Mouse (Mus musculus) neural tube, embryonic 13.5 days (tissue): ENCODE measurements around the gene Actn1. TPM values are rescaled to one million over a fixed set of nuclear protein-coding genes. Genes with fewer than 3 reads are reported as not detected.

ENCODE experiments used
- ATAC-seq: fragments of 200-750 bp; cut with Nextera tagmentation; 2 replicates; pipeline ENCODE4 v1.8.0; 2017; ENCODE audit warnings: low read depth, mild to moderate bottlenecking, moderate TSS enrichment, moderate library complexity
- H3K27ac ChIP-seq: fragments of 300-500 bp; sonication (generic); replicated peaks from 2 replicates; pipeline ENCODE4 v1.5.1; 2015; ENCODE audit warnings: moderate library complexity, mild to moderate bottlenecking, inconsistent platforms
- H3K27me3 ChIP-seq: fragments of 300-500 bp; sonication (generic); 2 replicates; pipeline ENCODE4 v1.6.1; 2015; ENCODE audit warnings: mild to moderate bottlenecking, inconsistent platforms
- H3K36me3 ChIP-seq: fragments of 300-500 bp; sonication (generic); 2 replicates; pipeline ENCODE4 v1.6.1; 2015; ENCODE audit warnings: mild to moderate bottlenecking, inconsistent platforms
- H3K4me1 ChIP-seq: fragments of 300-500 bp; sonication (generic); replicated peaks from 2 replicates; pipeline ENCODE4 v1.6.1; 2015; ENCODE audit warnings: inconsistent platforms
- H3K4me2 ChIP-seq: fragments of 300-500 bp; sonication (generic); 2 replicates; pipeline ENCODE4 v1.6.1; 2015; ENCODE audit warnings: inconsistent platforms, mild to moderate bottlenecking, moderate library complexity
- H3K4me3 ChIP-seq: fragments of 300-500 bp; sonication (generic); 2 replicates; pipeline ENCODE4 v1.5.1; 2015; ENCODE audit warnings: mild to moderate bottlenecking, inconsistent platforms
- H3K9ac ChIP-seq: fragments of 300-500 bp; sonication (generic); 2 replicates; pipeline ENCODE4 v1.6.1; 2015; ENCODE audit warnings: moderate library complexity, mild to moderate bottlenecking, inconsistent platforms
- H3K9me3 ChIP-seq: fragments of 300-500 bp; sonication (generic); 2 replicates; pipeline ENCODE4 v1.6.1; 2016; ENCODE audit warnings: inconsistent platforms
- WGBS: fragments of 180-500 bp; shearing (Covaris S2); methylation state at CpG from one replicate; pipeline ENCODE4 v1.1.7; 2015; 5-methylcytosine and 5-hydroxymethylcytosine counted together
- polyA plus RNA-seq: library from polyadenylated mRNA; unstranded; fragments of >200 nt; fragmentation: Nextera tagmentation; extraction: Ambion mirVana; gene quantifications from 2 replicates; pipeline ENCODE4 v1.2.1, GENCODE M21; 2015

Gene Actn1
- polyA plus RNA-seq, 1 experiment from 2014 or later: 8.8 TPM

- no peak overlapping the region for H3K9ac ChIP-seq
- WGBS: 64% methylated on average over 2 of the region's 2 CpGs
- no peaks in the 10 kb centered on the region for H3K36me3 ChIP-seq
- no peak for ATAC-seq
- no peak overlapping the region for H3K4me3 ChIP-seq
- H3K4me2 ChIP-seq: no peak overlapping the region
- H3K4me1 ChIP-seq: peaks cover 10% of the 10 kb centered on the region
- H3K27ac ChIP-seq: no peak overlapping the region
- no peaks in the 10 kb centered on the region for H3K27me3 ChIP-seq
- H3K9me3 ChIP-seq: no peaks in the 10 kb centered on the region
These were observed 8.2 kb downstream of the Actn1 start for GRCm38 (mm10) chr12:80251978-80252377.

DNA sequence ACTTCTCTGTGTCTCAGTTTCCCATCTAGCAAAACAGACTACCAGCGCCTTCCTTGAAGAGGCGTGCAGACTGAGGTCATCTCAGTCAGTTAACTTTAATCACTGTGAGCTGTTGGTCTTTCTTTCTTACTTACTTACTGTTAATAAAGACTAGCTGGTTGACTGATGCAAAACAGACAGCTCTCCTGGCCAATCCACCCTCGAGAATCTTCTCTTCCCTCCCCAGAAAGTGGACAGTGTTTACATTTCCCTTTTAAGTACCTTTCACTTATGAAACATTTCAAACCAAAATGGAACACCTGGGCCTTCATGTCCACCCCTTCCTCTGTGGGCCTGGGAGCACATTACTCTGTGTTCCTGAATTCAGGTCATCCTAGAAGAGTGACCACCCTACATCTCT lies 8.6 kb downstream of the Actn1 start:
- H3K4me2 ChIP-seq: no peak overlapping the region
- ATAC-seq: no peak
- peaks cover 14% of the 10 kb centered on the region for H3K4me1 ChIP-seq
- no peak overlapping the region for H3K27ac ChIP-seq
- H3K4me3 ChIP-seq: no peak overlapping the region
- no peaks in the 10 kb centered on the region for H3K27me3 ChIP-seq
- no peaks in the 10 kb centered on the region for H3K9me3 ChIP-seq
- no peaks in the 10 kb centered on the region for H3K36me3 ChIP-seq
- 86% methylated on average over 3 of the region's 3 CpGs for WGBS
- no peak overlapping the region for H3K9ac ChIP-seq

DNA sequence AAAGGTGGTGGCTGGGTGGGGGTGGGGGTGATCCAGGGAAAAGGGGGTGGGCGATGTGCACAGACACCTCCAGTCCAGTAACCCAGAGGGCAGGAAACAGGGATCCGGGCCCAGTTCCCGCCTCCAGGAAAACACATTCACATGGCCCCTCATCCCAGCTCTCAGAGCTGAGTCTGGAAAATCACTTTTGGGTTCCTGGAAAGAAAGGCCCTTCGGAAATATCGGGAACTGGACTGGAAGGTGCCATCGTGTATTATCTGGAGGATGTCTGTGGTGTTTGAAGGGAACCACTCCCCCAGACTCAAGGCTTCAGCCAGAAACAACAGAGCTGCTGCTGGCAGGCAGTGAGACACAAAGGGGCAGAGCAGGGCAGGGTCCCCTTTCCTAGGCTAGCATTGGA lies 10.6 kb downstream of the Actn1 start:
- H3K27ac ChIP-seq: no peak overlapping the region
- whole genome bisulfite sequencing: 75% methylated on average over 6 of the region's 6 CpGs
- no peak for ATAC-seq

DNA sequence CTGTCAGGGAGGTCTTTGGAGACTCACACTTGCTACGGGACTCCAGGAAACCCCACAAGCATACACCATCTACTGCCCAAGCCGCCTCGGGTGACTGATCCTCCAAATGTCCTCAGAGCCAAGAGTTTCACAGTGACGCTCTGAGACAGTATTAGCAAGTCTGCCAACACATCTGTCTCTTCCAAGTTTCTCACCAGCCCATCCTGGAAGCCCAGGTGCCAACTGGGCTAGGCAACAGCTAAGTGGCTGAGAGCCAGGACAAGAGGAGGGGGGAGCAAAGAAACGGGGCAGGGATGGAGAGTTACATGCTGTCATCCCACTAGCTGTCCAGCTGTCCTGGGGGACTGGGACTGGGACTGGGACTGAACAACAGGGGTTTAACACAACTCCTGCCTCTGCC lies 13.1 kb downstream of the Actn1 start:
- Histone ChIP-seq H3K4me1 (peaks cover 25% of the 10 kb centered on the region), H3K9me3 (no peaks in the 10 kb centered on the region), H3K9ac (no peak overlapping the region), H3K27ac (no peak overlapping the region), H3K4me2 (no peak overlapping the region), H3K36me3 (no peaks in the 10 kb centered on the region), H3K4me3 (no peak overlapping the region), H3K27me3 (no peaks in the 10 kb centered on the region)
- WGBS: 76% methylated on average over 5 of the region's 5 CpGs
- no peak for ATAC-seq

More for the DNA sequence above, 10.6 kb downstream of the Actn1 start:
- Histone ChIP-seq H3K9ac (no peak overlapping the region), H3K27me3 (no peaks in the 10 kb centered on the region), H3K9me3 (no peaks in the 10 kb centered on the region), H3K4me2 (no peak overlapping the region), H3K36me3 (no peaks in the 10 kb centered on the region), H3K4me1 (peaks cover 23% of the 10 kb centered on the region), H3K4me3 (no peak overlapping the region)

- Histone ChIP-seq H3K36me3 (no peaks in the 10 kb centered on the region), H3K4me1 (peaks cover 25% of the 10 kb centered on the region), H3K27me3 (no peaks in the 10 kb centered on the region), H3K4me2 (no peak overlapping the region), H3K27ac (no peak overlapping the region), H3K4me3 (no peak overlapping the region), H3K9me3 (no peaks in the 10 kb centered on the region), H3K9ac (no peak overlapping the region)
- no peak for ATAC-seq
- 34% methylated on average over 2 of the region's 2 CpGs for WGBS
These were observed 13.7 kb downstream of the Actn1 start for GRCm38 (mm10) chr12:80246505-80246904.

DNA sequence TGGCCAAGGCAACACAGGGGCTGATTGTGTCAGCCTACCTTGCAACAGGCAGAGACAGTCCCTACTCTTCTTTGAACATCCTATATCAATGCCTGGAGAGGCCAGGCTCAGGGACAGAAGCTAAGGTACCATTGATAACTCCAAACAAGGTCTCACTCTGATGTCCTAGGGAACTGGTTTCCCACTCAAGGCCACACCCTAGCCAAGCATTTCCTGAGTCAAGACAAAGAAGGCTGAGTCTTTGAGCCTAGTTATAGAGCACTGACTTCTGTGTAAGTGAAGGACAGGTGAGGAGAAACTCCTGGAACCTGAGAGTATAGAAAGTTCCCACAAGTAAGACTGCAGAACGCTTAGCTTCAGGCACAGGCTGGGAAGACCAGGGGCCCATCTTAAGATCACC lies 15.4 kb downstream of the Actn1 start:
- WGBS: 85% methylated on average over 1 of the region's 1 CpGs

DNA sequence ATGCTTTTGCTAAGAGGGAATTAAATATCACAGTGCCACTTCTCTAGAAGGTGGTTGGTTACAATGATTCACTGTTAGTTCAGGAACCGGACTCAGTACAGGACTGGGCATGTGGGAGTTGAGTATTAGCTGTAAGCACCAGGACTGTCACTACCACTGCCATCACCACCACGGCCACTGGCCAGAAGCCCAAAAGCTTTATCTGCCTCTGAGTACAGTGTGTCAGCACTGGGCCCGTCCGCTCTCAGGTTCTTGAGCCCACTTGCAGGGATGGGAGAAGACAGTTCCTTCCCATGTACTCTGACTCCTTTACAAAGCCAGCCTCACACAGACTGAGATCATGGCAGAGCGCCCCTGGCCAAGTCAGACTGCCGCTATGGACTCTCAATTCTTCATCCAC lies 16.0 kb downstream of the Actn1 start:
- Histone ChIP-seq H3K9me3 (no peaks in the 10 kb centered on the region), H3K9ac (no peak overlapping the region), H3K27me3 (no peaks in the 10 kb centered on the region), H3K4me1 (peaks cover 30% of the 10 kb centered on the region), H3K4me3 (no peak overlapping the region), H3K36me3 (no peaks in the 10 kb centered on the region), H3K27ac (no peak overlapping the region), H3K4me2 (no peak overlapping the region)
- ATAC-seq: no peak
- WGBS: 97% methylated on average over 6 of the region's 6 CpGs

More for the DNA sequence above, 15.4 kb downstream of the Actn1 start:
- Histone ChIP-seq H3K9ac (no peak overlapping the region), H3K4me3 (no peak overlapping the region), H3K4me2 (no peak overlapping the region), H3K9me3 (no peaks in the 10 kb centered on the region), H3K4me1 (peaks cover 25% of the 10 kb centered on the region), H3K36me3 (no peaks in the 10 kb centered on the region), H3K27ac (no peak overlapping the region), H3K27me3 (no peaks in the 10 kb centered on the region)
- no peak for ATAC-seq

- no peak; the same call in 1 of the 2 replicates for ATAC-seq
- WGBS: 75% methylated on average over 4 of the region's 4 CpGs
These were observed 16.8 kb downstream of the Actn1 start for GRCm38 (mm10) chr12:80243335-80243734.

DNA sequence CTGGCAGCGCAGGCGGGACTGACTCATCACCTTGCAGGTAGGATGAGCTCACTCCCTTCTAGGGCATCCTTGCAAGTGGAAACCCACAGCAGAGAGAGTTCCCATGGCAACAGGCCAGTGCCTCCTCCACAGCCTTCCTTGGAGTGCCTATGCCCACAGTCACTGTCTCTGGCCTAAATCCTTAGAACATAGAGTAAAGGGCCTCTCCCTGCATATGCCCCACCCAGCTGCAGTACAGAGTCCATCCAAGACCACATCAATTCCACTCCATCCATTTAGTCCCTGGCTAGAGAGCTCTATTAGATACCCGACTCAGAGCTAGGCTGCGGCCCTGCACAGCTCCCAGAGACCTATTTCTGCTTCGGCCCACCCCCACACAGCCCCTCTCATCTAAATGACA lies 20.7 kb downstream of the Actn1 start:
- no peak for ATAC-seq
- Histone ChIP-seq H3K9ac (no peak overlapping the region), H3K36me3 (no peaks in the 10 kb centered on the region), H3K9me3 (no peaks in the 10 kb centered on the region), H3K27ac (no peak overlapping the region), H3K27me3 (no peaks in the 10 kb centered on the region), H3K4me1 (peaks cover 20% of the 10 kb centered on the region; the same call in 1 of the 2 replicates), H3K4me2 (no peak overlapping the region), H3K4me3 (no peak overlapping the region)
- 92% methylated on average over 5 of the region's 5 CpGs for WGBS

More at GRCm38 (mm10) chr12:80243335-80243734, 16.8 kb downstream of the Actn1 start:
- Histone ChIP-seq H3K9me3 (no peaks in the 10 kb centered on the region), H3K4me3 (no peak overlapping the region), H3K9ac (no peak overlapping the region), H3K27me3 (no peaks in the 10 kb centered on the region), H3K27ac (no peak overlapping the region), H3K4me2 (no peak overlapping the region), H3K36me3 (no peaks in the 10 kb centered on the region), H3K4me1 (peaks cover 35% of the 10 kb centered on the region)

- Histone ChIP-seq H3K4me2 (no peak overlapping the region), H3K9ac (no peak overlapping the region), H3K36me3 (0 out of 2 replicates have a peak, but pooled peaks cover 5% of the 10 kb centered on the region), H3K9me3 (no peaks in the 10 kb centered on the region), H3K4me3 (no peak overlapping the region), H3K27me3 (no peaks in the 10 kb centered on the region), H3K27ac (no peak overlapping the region), H3K4me1 (peaks cover 16% of the 10 kb centered on the region; the same call in 1 of the 2 replicates)
- no peak for ATAC-seq
- WGBS: 80% methylated on average over 3 of the region's 3 CpGs
These were observed 21.6 kb downstream of the Actn1 start for GRCm38 (mm10) chr12:80238523-80238922.

GRCm38 (mm10) chr12:80235295-80235694 lies 24.9 kb downstream of the Actn1 start:
- H3K4me1 ChIP-seq: peaks cover 28% of the 10 kb centered on the region
- H3K27me3 ChIP-seq: no peaks in the 10 kb centered on the region
- H3K9ac ChIP-seq: no peak overlapping the region
- no peak overlapping the region for H3K27ac ChIP-seq
- H3K9me3 ChIP-seq: no peaks in the 10 kb centered on the region
- 100% methylated on average over 1 of the region's 1 CpGs for WGBS
- no peak overlapping the region for H3K4me3 ChIP-seq
- no peak for ATAC-seq
- no peak overlapping the region for H3K4me2 ChIP-seq
- 0 out of 2 replicates have a peak, but pooled peaks cover 5% of the 10 kb centered on the region for H3K36me3 ChIP-seq

DNA sequence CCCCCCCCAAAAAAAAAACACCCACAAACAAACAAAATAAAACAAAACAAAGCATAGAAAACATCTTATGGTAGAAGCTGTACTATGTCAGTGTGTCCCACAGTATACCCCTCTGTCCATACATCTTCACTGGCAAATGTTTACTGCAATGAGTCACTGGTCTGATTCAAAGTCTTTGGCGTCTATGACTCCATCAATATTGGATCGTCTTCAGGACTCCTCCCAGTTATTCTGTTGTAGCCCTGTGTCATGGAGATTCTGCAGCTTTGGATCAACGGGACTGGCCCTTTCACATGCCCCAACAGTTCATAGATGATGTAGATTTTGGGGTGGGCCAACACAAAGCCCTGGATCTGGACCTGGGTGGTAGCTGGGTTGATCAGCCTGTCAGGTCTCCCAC lies 25.9 kb downstream of the Actn1 start:
- Histone ChIP-seq H3K4me3 (no peak overlapping the region), H3K36me3 (0 out of 2 replicates have a peak, but pooled peaks cover 5% of the 10 kb centered on the region), H3K4me2 (no peak overlapping the region), H3K4me1 (peaks cover 34% of the 10 kb centered on the region), H3K9ac (no peak overlapping the region), H3K9me3 (no peaks in the 10 kb centered on the region), H3K27me3 (no peaks in the 10 kb centered on the region), H3K27ac (no peak overlapping the region)
- WGBS: 91% methylated on average over 3 of the region's 3 CpGs
- no peak for ATAC-seq

DNA sequence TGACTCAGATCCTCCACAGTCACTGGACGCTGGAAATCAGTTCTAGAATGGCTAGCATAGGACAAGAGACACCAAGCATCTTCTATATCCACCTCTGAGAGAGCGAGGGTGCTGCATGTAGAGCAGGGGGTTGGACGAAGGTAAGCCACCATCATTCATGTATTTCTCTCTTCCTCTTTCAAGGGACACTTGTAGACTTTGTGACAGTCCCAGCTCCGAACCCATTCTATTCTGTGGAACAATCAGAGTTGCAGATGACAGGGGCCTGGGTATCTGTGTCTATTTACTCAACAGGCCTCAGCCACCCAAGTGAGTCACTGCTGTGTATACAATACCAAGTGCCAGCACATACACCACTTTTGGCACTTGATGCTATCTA lies 27.3 kb downstream of the Actn1 start:
- H3K4me3 ChIP-seq: no peak overlapping the region
- H3K4me1 ChIP-seq: peaks cover 42% of the 10 kb centered on the region
- H3K27ac ChIP-seq: no peak overlapping the region
- H3K9ac ChIP-seq: no peak overlapping the region
- no peak for ATAC-seq
- no peak overlapping the region for H3K4me2 ChIP-seq
- H3K27me3 ChIP-seq: no peaks in the 10 kb centered on the region
- 86% methylated on average over 4 of the region's 4 CpGs for WGBS
- 0 out of 2 replicates have a peak, but pooled peaks cover 5% of the 10 kb centered on the region for H3K36me3 ChIP-seq
- no peaks in the 10 kb centered on the region for H3K9me3 ChIP-seq
